Mouse (Mus musculus) kidney, adult 2 months (tissue): ENCODE results near the gene Exoc6b. TPM values are rescaled to one million over a fixed set of nuclear protein-coding genes. Genes with fewer than 3 reads are reported as not detected.

Experiments
- DNase-seq: peaks from one replicate; pipeline ENCODE4 v3.0.0; 2021
- H3K27ac ChIP-seq: fragments of 200-500 bp; 2 replicates; pipeline ENCODE4 v1.5.1; 2012; ENCODE audit warnings: low read depth, low read length, control low read depth, inconsistent platforms; ENCODE audit not compliant: insufficient read depth
- H3K27me3 ChIP-seq: fragments of 200-500 bp; replicated peaks from 2 replicates; pipeline ENCODE4 v1.6.1; 2012; ENCODE audit warnings: mild to moderate bottlenecking, moderate library complexity, low read length, inconsistent platforms; ENCODE audit not compliant: control insufficient read depth, insufficient read depth
- H3K36me3 ChIP-seq: fragments of 200-500 bp; 2 replicates; pipeline ENCODE4 v1.6.1; 2012; ENCODE audit warnings: mild to moderate bottlenecking, moderate library complexity, low read length, inconsistent platforms; ENCODE audit not compliant: control insufficient read depth, insufficient read depth
- H3K4me1 ChIP-seq: fragments of 200-500 bp; 2 replicates; pipeline ENCODE4 v1.6.1; 2011; ENCODE audit warnings: low read length; ENCODE audit not compliant: control insufficient read depth, insufficient read depth
- H3K4me3 ChIP-seq: fragments of 200-500 bp; 2 replicates; pipeline ENCODE4 v1.5.1; 2011; ENCODE audit warnings: mild to moderate bottlenecking, low read depth, low read length, control low read depth; ENCODE audit not compliant: insufficient read depth
- CTCF ChIP-seq: fragments of 200-500 bp; conservative IDR thresholded peaks from 2 replicates; pipeline ENCODE4 v1.5.1; 2011; ENCODE audit warnings: low read depth, mild to moderate bottlenecking, control low read depth, low read length, moderate library complexity, mixed read lengths; ENCODE audit not compliant: insufficient read depth, insufficient read length
- POLR2A ChIP-seq: fragments of 200-500 bp; IDR thresholded peaks from one replicate; pipeline ENCODE4 v1.6.1; 2011; ENCODE audit warnings: low read depth, low read length, control low read depth
- WGBS: fragments of 180-500 bp; shearing (Covaris S2); methylation state at CpG from one replicate; pipeline ENCODE4 v1.1.7; 2018; 5-methylcytosine and 5-hydroxymethylcytosine counted together
- polyA plus RNA-seq: library from polyadenylated mRNA; depleted of rRNA; stranded (reverse); fragments of >200 nt; gene quantifications from 2 replicates; pipeline ENCODE4 v1.2.3, GENCODE M21; 2012

Gene Exoc6b
- polyA plus RNA-seq, 1 experiment: 8.4 TPM

GRCm38 (mm10) chr6:84946569-84946968 is 122.7 kb downstream of the Exoc6b start:
- DNase-seq: no peak
- Histone ChIP-seq H3K27ac (no peak overlapping the region), H3K27me3 (no peaks in the 10 kb centered on the region), H3K4me3 (no peak overlapping the region), H3K4me1 (no peaks in the 10 kb centered on the region), H3K36me3 (no peaks in the 10 kb centered on the region)
- no peak for TF ChIP-seq CTCF
- TF ChIP-seq POLR2A: no peak
- 68% methylated on average over 3 of the region's 3 CpGs for WGBS

- no peaks in the 10 kb centered on the region for H3K36me3 ChIP-seq
- 74% methylated on average over 2 of the region's 2 CpGs for WGBS
- H3K4me1 ChIP-seq: no peaks in the 10 kb centered on the region
- DNase-seq: no peak
- H3K27me3 ChIP-seq: no peaks in the 10 kb centered on the region
- no peak overlapping the region for H3K27ac ChIP-seq
- no peak overlapping the region for H3K4me3 ChIP-seq
- TF ChIP-seq CTCF (no peak), POLR2A (no peak)
Measured at GRCm38 (mm10) chr6:84946106-84946505, 123.2 kb downstream of the Exoc6b start.

- H3K27me3 ChIP-seq: no peaks in the 10 kb centered on the region
- no peak for DNase-seq
- no peaks in the 10 kb centered on the region for H3K4me1 ChIP-seq
- WGBS: 79% methylated on average over 11 of the region's 11 CpGs
- H3K4me3 ChIP-seq: no peak overlapping the region
- H3K27ac ChIP-seq: no peak overlapping the region
- TF ChIP-seq CTCF (no peak), POLR2A (no peak)
- no peaks in the 10 kb centered on the region for H3K36me3 ChIP-seq
Measured at GRCm38 (mm10) chr6:84932953-84933921, 136.1 kb downstream of the Exoc6b start.

GRCm38 (mm10) chr6:84931051-84931450 is 138.3 kb downstream of the Exoc6b start:
- Histone ChIP-seq H3K4me3 (no peak overlapping the region), H3K27ac (no peak overlapping the region), H3K36me3 (no peaks in the 10 kb centered on the region), H3K27me3 (no peaks in the 10 kb centered on the region), H3K4me1 (no peaks in the 10 kb centered on the region)
- 62% methylated on average over 1 of the region's 1 CpGs for WGBS
- no peak for DNase-seq
- no peak for TF ChIP-seq CTCF

GRCm38 (mm10) chr6:84926066-84926465 is 143.2 kb downstream of the Exoc6b start:
- TF ChIP-seq CTCF (no peak; the same call in 1 of the 2 replicates), POLR2A (no peak)
- Histone ChIP-seq H3K4me3 (no peak overlapping the region), H3K27me3 (no peaks in the 10 kb centered on the region), H3K27ac (no peak overlapping the region), H3K36me3 (no peaks in the 10 kb centered on the region), H3K4me1 (no peaks in the 10 kb centered on the region)
- WGBS: 53% methylated on average over 3 of the region's 3 CpGs
- peak; percentile 18 for DNase-seq

- Histone ChIP-seq H3K36me3 (no peaks in the 10 kb centered on the region), H3K4me3 (no peak overlapping the region), H3K4me1 (no peaks in the 10 kb centered on the region), H3K27ac (no peak overlapping the region), H3K27me3 (no peaks in the 10 kb centered on the region)
- no peak for TF ChIP-seq POLR2A
- TF ChIP-seq CTCF: no peak
- 74% methylated on average over 12 of the region's 12 CpGs for WGBS
- DNase-seq: no peak
Measured at GRCm38 (mm10) chr6:84923760-84924221, 145.5 kb downstream of the Exoc6b start.

- H3K4me3 ChIP-seq: no peak overlapping the region
Measured at GRCm38 (mm10) chr6:84916291-84916690, 153.0 kb downstream of the Exoc6b start.

More at GRCm38 (mm10) chr6:84916291-84916690, 153.0 kb downstream of the Exoc6b start:
- H3K4me1 ChIP-seq: no peaks in the 10 kb centered on the region; the same call in 1 of the 2 replicates
- H3K36me3 ChIP-seq: no peaks in the 10 kb centered on the region
- WGBS: 38% methylated on average over 2 of the region's 2 CpGs
- H3K27ac ChIP-seq: no peak overlapping the region
- peak; percentile 47 for DNase-seq
- no peak for TF ChIP-seq POLR2A
- peak; percentile 48 for TF ChIP-seq CTCF
- H3K27me3 ChIP-seq: no peaks in the 10 kb centered on the region
